Mouse (Mus musculus): ENCODE results near the gene Islr2.

DNA sequence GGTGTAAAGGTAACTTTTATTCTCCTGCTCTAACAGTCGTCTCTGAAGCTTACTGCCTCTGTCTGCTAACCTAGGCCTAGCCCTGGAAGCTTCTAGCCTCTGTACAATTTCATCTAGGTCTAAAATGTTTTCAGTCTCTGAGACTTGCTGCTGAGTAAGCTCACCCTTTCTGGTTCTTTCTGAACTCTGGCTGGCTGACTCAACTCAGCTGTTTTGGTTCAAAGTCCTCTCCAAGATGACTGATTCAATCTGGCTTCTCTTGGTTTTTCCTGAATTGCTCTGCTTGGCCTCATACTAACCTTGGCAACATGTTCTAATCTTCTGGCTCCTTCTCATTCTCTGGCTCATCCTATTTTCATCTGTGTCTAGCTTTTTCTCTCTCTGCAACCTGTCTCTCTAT, 38.3 kb downstream of the Islr2 start:
- no peak for TF ChIP-seq CTCF (IDR thresholded peaks at IDR 0.05; ENCODE audit: control insufficient read depth, insufficient read depth, insufficient replicate concordance, low read depth, low read length)
- TF ChIP-seq POLR2A (IDR thresholded peaks at IDR 0.05; ENCODE audit: control insufficient read depth, low read depth, low read length): no peak

Measured in testis, adult 2 months (tissue).